Mouse (Mus musculus): ENCODE results near the gene Ostm1. TPM values are rescaled to one million over a fixed set of nuclear protein-coding genes. Genes with fewer than 3 reads are reported as not detected.
A peak's percentile ranks its signal among the peaks of the same experiment; 100 is the strongest.

Ostm1 gene
- 13.6 and 14.1 TPM in 2 replicates for polyA plus RNA-seq (2016; fragmentation: Nextera tagmentation; extraction: Ambion mirVana)

DNA sequence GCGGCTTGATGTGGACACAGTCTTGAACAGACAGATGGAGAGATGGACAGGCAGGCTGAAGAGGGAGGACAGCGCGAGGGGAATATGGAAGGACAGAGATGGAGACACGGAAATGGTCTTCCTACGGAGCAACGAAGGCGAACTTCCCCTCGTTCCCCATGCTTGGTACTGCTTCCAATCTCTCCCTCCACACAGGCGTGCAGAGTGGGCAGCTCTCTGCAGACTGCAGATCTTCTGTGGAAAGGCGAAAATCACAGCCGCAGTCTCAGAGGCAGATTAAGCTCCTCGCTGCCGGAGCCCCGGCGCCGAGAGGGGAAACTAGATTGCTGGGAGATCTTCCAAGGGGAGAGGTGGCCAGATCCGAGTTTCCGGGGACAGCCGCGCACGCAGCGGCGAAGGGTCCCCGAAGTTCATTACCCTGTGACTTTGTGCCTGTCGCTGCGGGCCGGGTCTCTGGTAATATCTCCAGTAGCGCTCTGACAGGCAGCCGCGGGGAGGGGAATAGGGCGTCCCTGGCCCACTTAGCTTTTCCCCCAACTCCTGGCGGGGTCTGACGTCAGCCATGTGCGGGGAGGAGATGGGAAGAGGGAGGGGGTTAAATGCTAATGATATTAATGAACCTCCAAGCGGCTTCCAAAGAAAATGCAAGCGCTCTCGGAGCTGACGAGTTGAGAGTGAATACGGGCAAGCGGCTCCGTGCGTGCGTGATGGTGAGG lies at the start of gene Ostm1, which contains the start of gene Nr2e1:
Ostm1 (plus strand) TSS at position 666 of the 716 bp plus-strand sequence.
Nr2e1 (minus strand) TSS at position 476 of the 716 bp plus-strand sequence.
- no peak within 1 kb of the TSS for H3K27ac ChIP-seq
- H3K9me3 ChIP-seq: no peaks in the 10 kb centered on the region
- peak within 1 kb of the TSS; percentile 31 for H3K4me3 ChIP-seq
- peaks cover 15% of the 10 kb centered on the region; the same call in 1 of the 2 replicates for H3K4me1 ChIP-seq
- WGBS: under 1% methylated on average over 43 of the region's 43 CpGs
- H3K36me3 ChIP-seq: no peaks in the 10 kb centered on the region
- peak within 1 kb of the TSS; percentile 30 for H3K9ac ChIP-seq
- H3K27me3 ChIP-seq: peaks cover 91% of the 10 kb centered on the region
- ATAC-seq (ENCODE audit: insufficient number of reproducible peaks, insufficient read depth, low FRiP score, low TSS enrichment): no peak
- peak within 1 kb of the TSS; percentile 40 for H3K4me2 ChIP-seq (replicated peaks)

DNA sequence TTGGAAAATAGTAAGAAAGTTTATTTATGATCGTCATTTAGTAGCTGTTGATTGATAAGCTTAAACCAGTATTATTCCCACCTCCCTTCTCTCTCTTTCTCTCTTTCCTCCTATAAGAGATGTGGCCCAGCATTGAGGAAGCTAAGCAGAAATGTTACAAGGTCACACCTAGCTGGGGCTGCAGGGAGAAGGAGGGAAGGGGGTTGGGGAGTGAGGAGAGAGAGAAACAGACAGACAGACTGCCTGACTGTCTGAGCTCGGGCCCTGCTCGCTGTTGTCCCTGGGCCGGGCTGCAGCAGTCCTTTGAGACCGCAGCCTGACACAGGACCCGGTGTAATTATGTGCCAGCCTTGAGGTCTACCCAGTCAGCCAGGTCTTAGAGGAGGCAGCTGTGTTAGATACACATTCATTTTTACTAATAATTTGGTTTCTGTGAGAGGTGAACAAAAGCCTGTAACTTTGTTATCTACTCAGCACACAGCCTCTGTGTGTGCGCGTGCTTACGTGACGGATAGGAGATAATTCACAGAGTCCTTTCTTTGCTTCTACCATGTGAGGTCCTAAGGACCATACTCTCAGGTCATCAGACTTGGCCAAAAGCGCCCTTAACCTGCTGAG lies 49.7 kb upstream of the Ostm1 start:
- 89% methylated on average over 11 of the region's 11 CpGs for WGBS
- H3K27me3 ChIP-seq: no peaks in the 10 kb centered on the region
- no peaks in the 10 kb centered on the region for H3K9me3 ChIP-seq
- peaks cover 40% of the 10 kb centered on the region; the same call in 1 of the 2 replicates for H3K36me3 ChIP-seq
- no peaks in the 10 kb centered on the region for H3K4me1 ChIP-seq
- no peak for ATAC-seq (ENCODE audit: insufficient number of reproducible peaks, insufficient read depth, low FRiP score, low TSS enrichment)
- no peak overlapping the region for H3K27ac ChIP-seq
- H3K9ac ChIP-seq: no peak overlapping the region
- no peak overlapping the region for H3K4me2 ChIP-seq (replicated peaks)
- no peak overlapping the region for H3K4me3 ChIP-seq

DNA sequence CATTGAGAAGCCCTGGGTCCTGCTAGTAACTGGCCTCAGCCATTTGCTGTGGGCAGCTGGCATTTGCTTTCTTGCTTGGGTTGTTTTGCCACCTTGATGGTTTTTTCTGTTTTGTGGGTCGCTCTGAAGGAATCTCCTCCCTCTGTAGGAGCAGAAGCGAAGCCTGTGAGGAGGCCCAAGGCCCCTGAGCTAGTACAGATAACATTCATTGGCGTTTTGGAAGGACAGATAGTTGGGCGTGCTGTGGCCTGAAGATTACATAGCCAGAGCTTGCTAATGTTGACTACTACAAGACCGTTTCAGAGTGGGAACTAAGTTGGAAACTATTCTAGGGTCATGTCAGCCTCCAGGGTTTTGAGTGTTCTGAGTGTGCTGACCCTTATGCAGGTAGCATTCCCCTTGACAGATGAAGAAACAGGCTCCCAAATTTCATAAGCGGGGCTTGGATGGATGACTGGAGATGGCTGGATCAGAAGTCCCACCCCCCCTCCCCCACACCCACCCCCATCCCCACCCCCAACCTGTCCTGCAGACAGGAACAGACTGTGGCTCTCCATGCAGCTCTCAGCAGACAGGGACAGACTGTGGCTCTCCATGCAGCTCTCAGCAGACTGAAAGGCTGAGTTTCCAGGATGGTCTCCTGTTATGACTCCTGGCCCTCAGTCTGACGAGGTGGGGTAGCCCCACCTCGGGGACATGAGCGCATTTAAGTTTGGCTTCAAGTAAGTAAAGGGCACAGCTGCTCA lies 45.9 kb upstream of the Ostm1 start:
- ATAC-seq (ENCODE audit: insufficient number of reproducible peaks, insufficient read depth, low FRiP score, low TSS enrichment): no peak
- H3K27me3 ChIP-seq: no peaks in the 10 kb centered on the region
- H3K9me3 ChIP-seq: no peaks in the 10 kb centered on the region
- no peak overlapping the region for H3K9ac ChIP-seq
- no peak overlapping the region for H3K27ac ChIP-seq
- H3K4me3 ChIP-seq: no peak overlapping the region
- 83% methylated on average over 9 of the region's 9 CpGs for WGBS
- H3K4me2 ChIP-seq (replicated peaks): no peak overlapping the region
- no peaks in the 10 kb centered on the region for H3K4me1 ChIP-seq
- H3K36me3 ChIP-seq: peaks cover 24% of the 10 kb centered on the region; the same call in 1 of the 2 replicates

DNA sequence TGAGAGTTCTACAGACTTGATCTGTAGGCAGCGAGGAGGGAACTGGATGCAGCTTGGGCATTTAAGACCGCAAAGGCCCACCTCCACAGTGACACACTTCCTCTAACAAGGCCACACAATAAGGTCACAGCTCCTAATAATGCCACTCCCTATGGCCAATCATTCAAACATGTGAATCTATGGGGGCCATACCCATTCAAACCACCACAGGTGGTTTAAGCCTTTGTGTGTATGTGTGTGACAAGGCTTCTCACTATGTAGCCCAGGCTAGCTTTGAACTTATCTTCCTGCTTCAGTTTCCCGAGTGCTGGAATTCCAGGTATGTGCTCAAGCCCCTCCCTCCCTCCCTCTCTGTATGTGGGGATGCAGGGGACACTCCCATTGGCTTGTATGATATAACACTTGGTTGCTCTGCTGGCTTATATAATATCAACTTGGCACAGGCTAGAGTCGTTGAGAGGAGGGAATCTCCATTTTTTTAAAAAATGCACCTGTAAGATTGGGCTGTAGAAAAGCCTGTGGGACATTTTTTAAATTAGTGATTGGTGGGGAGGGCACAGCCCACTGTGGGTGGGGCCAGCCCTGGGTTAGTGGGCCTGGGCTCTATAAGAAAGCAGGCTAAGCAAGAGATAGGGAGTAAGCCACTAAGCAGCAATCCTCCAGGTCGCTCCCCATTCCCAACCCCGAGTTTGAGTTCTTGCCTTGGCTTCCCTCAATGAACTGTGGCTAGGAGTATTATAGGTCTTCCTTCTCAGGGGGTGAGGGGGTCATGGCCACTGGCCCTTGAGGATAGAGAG lies 37.7 kb upstream of the Ostm1 start:
- WGBS: 79% methylated on average over 6 of the region's 6 CpGs
- no peak overlapping the region for H3K9ac ChIP-seq
- H3K9me3 ChIP-seq: no peaks in the 10 kb centered on the region
- no peaks in the 10 kb centered on the region for H3K36me3 ChIP-seq
- no peak for ATAC-seq (ENCODE audit: insufficient number of reproducible peaks, insufficient read depth, low FRiP score, low TSS enrichment)
- H3K27ac ChIP-seq: no peak overlapping the region
- H3K4me3 ChIP-seq: no peak overlapping the region
- H3K27me3 ChIP-seq: no peaks in the 10 kb centered on the region
- no peak overlapping the region for H3K4me2 ChIP-seq (replicated peaks)
- no peaks in the 10 kb centered on the region for H3K4me1 ChIP-seq

DNA sequence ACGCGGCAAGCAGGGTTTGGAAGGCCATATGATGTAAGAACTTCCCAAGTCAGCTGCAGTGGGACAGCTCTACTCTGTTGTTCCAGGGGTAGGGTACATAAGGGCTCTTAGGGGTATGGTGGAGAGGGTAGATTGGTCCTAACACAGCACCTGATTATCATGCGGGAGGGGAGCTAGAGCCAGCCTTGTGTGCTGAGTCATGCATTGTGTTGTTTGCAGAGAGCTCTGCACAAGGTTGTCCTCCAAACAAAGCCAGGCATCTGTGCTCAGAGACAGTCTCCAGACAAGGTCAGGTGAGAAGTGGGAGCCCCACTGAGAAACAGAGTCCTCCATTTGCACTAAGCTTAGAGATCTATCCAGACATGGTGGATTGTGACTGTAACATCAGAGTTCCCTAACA lies 37.1 kb upstream of the Ostm1 start:
- H3K4me2 ChIP-seq (replicated peaks): no peak overlapping the region
- H3K9me3 ChIP-seq: no peaks in the 10 kb centered on the region
- H3K36me3 ChIP-seq: no peaks in the 10 kb centered on the region
- WGBS: 90% methylated on average over 3 of the region's 3 CpGs
- H3K4me3 ChIP-seq: no peak overlapping the region
- no peaks in the 10 kb centered on the region for H3K4me1 ChIP-seq
- H3K27ac ChIP-seq: no peak overlapping the region
- no peaks in the 10 kb centered on the region for H3K27me3 ChIP-seq
- no peak for ATAC-seq (ENCODE audit: insufficient number of reproducible peaks, insufficient read depth, low FRiP score, low TSS enrichment)
- no peak overlapping the region for H3K9ac ChIP-seq

DNA sequence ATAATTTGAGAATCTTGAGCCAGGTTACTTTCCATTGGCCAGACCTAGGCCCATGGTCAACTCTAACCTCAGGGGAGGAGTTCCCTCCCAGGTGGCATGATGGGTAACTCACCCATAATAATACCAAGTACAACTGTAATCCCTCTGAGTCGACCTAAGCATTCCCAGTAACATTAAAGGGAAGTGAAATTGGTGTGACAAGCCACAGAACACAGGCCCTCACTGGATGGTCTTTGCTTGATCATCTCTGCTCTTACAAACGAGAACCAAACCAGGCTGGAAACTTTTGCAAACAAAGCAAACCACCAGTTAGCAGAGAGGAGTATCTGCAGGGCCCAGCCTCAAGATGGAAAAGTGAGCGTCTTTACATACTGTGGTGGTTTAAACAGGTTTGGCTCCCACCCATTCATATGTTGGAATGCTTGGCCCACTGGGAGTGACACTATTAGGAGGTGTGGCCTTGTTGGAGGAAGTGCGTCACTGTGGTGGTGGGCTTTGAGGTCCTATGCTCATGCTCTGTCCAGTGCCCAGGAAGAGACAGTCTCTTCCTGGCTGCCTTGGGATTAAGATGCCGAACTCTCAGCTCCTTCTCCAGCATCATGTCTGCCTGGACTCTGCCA lies 23.9 kb upstream of the Ostm1 start:
- Histone ChIP-seq H3K4me3 (no peak overlapping the region), H3K9me3 (no peaks in the 10 kb centered on the region), H3K27me3 (peaks cover 7% of the 10 kb centered on the region), H3K4me1 (no peaks in the 10 kb centered on the region), H3K9ac (no peak overlapping the region), H3K36me3 (no peaks in the 10 kb centered on the region), H3K4me2 (replicated peaks) (no peak overlapping the region), H3K27ac (no peak overlapping the region)
- ATAC-seq (ENCODE audit: insufficient number of reproducible peaks, insufficient read depth, low FRiP score, low TSS enrichment): no peak
- WGBS: 72% methylated on average over 5 of the region's 5 CpGs

DNA sequence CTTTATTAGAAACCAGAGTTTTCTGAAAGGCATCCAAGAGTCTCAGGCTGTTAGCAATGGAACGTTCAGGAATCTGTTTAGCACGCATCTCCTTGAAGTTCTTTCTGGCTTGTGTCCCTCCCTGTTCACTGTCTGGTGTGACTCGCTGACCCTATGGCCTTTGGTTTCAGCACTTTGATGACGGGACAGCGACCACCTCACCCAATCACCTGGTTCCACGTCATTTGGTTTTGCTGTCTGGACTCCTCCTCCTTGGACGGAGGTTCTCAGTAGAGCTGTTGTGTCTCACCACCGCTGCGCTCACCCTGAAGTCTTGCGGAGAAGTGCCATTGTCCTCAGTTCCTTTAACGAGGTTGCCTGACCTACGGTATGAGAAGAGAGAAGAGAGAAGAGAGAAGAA lies 21.4 kb upstream of the Ostm1 start:
- ATAC-seq (ENCODE audit: insufficient number of reproducible peaks, insufficient read depth, low FRiP score, low TSS enrichment): no peak
- Histone ChIP-seq H3K4me3 (no peak overlapping the region), H3K4me2 (replicated peaks) (no peak overlapping the region), H3K36me3 (no peaks in the 10 kb centered on the region), H3K27me3 (peaks cover 32% of the 10 kb centered on the region), H3K9me3 (no peaks in the 10 kb centered on the region), H3K27ac (no peak overlapping the region), H3K4me1 (no peaks in the 10 kb centered on the region), H3K9ac (no peak overlapping the region)
- WGBS: 3% methylated on average over 12 of the region's 12 CpGs

DNA sequence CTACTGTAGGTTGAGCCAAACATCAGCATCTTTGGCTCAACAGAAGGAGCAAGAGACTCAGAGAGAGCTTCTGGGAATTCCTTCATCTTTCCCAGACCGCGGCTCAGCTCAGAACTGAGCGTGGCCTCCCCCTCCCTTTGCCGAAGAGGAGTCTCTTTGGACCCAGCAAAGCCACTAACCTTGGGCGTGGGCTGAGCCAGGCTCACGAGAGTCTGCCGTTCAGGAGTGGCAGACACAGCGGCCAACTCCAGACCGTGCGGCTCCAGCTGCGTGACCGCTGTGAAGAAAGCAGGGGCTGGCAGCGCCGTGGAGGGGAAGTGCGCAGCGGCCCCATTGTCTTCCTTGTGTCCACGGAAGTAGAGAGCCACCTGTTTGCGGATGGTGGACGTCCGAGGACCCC lies 11.1 kb upstream of the Ostm1 start:
- WGBS: 2% methylated on average over 20 of the region's 20 CpGs
- Histone ChIP-seq H3K4me1 (no peaks in the 10 kb centered on the region), H3K27ac (no peak overlapping the region), H3K36me3 (no peaks in the 10 kb centered on the region; the same call in 1 of the 2 replicates), H3K4me3 (no peak overlapping the region), H3K27me3 (peaks cover 91% of the 10 kb centered on the region), H3K4me2 (replicated peaks) (no peak overlapping the region; the same call in 1 of the 2 replicates), H3K9ac (no peak overlapping the region), H3K9me3 (no peaks in the 10 kb centered on the region)
- no peak for ATAC-seq (ENCODE audit: insufficient number of reproducible peaks, insufficient read depth, low FRiP score, low TSS enrichment)

DNA sequence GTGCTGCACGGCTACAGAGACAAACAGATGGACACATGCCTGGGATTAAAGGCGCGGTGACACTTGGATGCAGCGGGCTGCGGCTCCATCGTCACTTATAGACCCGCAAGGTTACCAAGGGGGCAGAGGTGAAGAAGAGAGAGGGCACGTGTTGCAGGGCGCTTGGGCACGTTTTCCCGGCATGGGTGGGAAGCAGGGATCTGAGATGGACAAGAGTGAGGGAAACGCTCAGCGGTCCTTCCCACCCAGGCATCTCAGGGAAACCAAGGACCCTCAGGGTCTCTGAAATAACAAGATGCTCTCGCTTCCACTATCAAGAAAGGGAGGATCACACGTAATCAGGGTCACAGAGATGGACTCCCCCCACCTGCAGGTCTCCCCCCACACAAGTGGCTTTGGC lies 10.7 kb upstream of the Ostm1 start:
- Histone ChIP-seq H3K4me3 (no peak overlapping the region), H3K4me2 (replicated peaks) (no peak overlapping the region; the same call in 1 of the 2 replicates), H3K9ac (no peak overlapping the region), H3K4me1 (no peaks in the 10 kb centered on the region), H3K27me3 (peaks cover 93% of the 10 kb centered on the region), H3K27ac (no peak overlapping the region), H3K9me3 (no peaks in the 10 kb centered on the region), H3K36me3 (no peaks in the 10 kb centered on the region; the same call in 1 of the 2 replicates)
- WGBS: 3% methylated on average over 15 of the region's 15 CpGs
- no peak for ATAC-seq (ENCODE audit: insufficient number of reproducible peaks, insufficient read depth, low FRiP score, low TSS enrichment)

DNA sequence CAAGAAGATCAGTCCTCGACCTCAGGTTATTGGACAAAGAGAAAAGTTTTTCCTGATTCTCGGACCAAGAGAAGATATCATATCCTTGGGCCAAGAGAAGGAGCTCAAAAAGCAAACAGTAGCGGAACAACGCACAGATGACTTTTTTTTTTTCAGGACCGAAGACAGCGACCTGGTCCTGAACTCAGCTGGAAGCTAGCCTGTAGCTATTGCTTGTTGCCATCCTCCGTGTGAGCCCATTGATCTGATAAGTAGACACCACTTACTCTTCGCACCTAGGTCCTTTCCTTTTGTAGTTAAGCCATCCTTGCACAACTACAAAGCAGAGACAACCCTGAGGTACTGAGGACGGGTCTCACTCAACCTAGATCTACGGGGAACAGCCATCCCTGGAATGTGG lies 9.0 kb upstream of the Ostm1 start:
- no peak for ATAC-seq (ENCODE audit: insufficient number of reproducible peaks, insufficient read depth, low FRiP score, low TSS enrichment)
- H3K4me1 ChIP-seq: peaks cover 4% of the 10 kb centered on the region; the same call in 1 of the 2 replicates
- no peak overlapping the region for H3K9ac ChIP-seq
- H3K36me3 ChIP-seq: no peaks in the 10 kb centered on the region; the same call in 1 of the 2 replicates
- no peak overlapping the region for H3K27ac ChIP-seq
- H3K27me3 ChIP-seq: peaks cover 89% of the 10 kb centered on the region
- no peak overlapping the region for H3K4me2 ChIP-seq (replicated peaks)
- H3K9me3 ChIP-seq: no peaks in the 10 kb centered on the region
- 4% methylated on average over 10 of the region's 10 CpGs for WGBS
- no peak overlapping the region for H3K4me3 ChIP-seq

Data from embryonic facial prominence, embryonic 12.5 days (tissue).